Mouse (Mus musculus): ENCODE data around the gene Usp34. TPM values are rescaled to one million over a fixed set of nuclear protein-coding genes. Genes with fewer than 3 reads are reported as not detected.
"Not testable (repeated sequence)": the region's sequence is repeated elsewhere in the genome, so short reads cannot be mapped to it uniquely, and the experiment has no call there.

Usp34 gene
- 10 to 100 TPM; 41.7 to 43.9 TPM for total RNA-seq (2021)
- long read RNA-seq, experiment 1, partial matches to known transcripts, result 9 of 11 reads
- long read RNA-seq, experiment 1, other reads (novel, unspliced or antisense), result 2 of 11 reads
- long read RNA-seq, experiment 2, partial matches to known transcripts, result 10 of 10 reads
- long read RNA-seq, experiment 2, other reads (novel, unspliced or antisense), result 0 of 10 reads

- peak; percentile 78 to 83 for DNase-seq
- intact Hi-C loops (cut with DNase I), result no loop called here
These were observed at the start of gene Usp34 for GRCm38 (mm10) chr11:23306764-23307565. Gene Usp34, plus strand, starts transcription at chr11:23306895.

- intact Hi-C loops (cut with DNase I), result loop anchor here (5.0 kb wide), 3 partner anchors 107 to 627 kb away; partner anchors contain the start of gene Fam161a
- no peak for DNase-seq
These were observed 47.6 kb upstream of the Usp34 start for GRCm38 (mm10) chr11:23259073-23259472.

- intact Hi-C loops (cut with DNase I), result loop anchor here (5.0 kb wide), 3 partner anchors 107 to 627 kb away; partner anchors contain the start of gene Fam161a
- no peak for DNase-seq
These were observed 47.2 kb upstream of the Usp34 start for GRCm38 (mm10) chr11:23259481-23259880.

DNA sequence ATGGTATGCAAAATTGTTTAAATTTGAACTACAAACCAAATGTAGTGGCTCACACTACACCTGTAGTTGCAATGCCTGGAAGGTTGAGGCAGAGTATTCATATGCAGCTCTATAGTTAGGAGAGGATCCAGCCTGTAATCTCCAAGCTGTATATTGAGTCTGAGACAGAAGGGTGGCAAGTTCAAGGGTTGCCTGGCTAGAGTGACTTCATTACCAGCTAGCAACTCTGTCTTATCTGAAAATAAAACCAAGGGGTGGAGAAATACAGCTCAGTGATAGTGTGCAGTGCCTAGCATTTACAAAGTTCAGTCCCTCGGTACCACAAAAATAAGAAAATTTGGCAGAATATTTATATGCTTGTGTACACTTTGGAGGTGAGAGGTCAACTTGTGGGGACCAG is 46.5 kb upstream of the Usp34 start:
- intact Hi-C loops (cut with DNase I), result no loop called here
- no peak for DNase-seq

DNA sequence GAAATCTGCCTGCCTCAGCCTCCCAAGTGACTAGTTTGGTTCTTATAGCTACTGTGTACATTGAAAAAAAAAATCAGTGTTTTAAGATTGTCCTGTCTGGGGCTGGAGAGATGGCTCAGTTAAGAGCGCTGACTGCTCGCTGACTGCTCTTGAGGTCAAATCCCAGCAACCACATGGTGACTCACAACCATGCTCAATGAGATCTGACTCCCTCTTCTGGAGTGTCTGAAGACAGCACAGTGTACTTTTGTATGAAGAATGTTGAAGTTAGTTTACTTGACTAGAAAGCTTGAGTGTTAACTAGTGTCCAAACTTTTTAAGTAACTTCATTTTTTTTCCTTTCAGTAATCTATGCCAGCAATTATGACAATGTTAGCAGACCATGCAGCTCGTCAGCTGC is 45.2 kb upstream of the Usp34 start:
- intact Hi-C loops (cut with DNase I), result no loop called here
- DNase-seq, result no peak

DNA sequence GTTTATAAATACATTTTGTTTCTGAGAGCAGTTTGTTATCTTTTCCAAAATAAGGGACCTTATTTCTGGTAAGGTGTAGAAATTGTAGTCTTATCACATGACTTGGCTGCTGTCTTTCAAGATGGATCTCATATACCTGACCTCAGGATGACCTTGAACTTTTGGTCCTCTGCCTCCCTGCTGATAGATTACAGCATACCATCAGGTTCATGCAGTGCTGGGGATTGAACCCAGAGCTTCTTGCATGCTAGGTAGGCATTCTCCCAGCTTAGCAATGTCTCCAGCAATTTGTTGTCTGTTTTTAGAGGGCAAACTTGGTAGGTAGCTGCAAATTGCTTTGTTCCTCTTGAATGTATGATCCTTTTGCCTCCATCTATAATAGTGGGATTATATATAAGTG is 41.7 kb upstream of the Usp34 start:
- no peak for DNase-seq
- intact Hi-C loops (cut with DNase I), result no loop called here

- DNase-seq, result peak; percentile 8 to 68
- intact Hi-C loops (cut with DNase I), result loop anchor here (1.0 to 5.0 kb wide), 4 partner anchors 123 to 640 kb away; partner anchors contain the start of gene Fam161a
These were observed 34.6 kb upstream of the Usp34 start for GRCm38 (mm10) chr11:23271770-23272724.

GRCm38 (mm10) chr11:23275780-23276179 is 30.9 kb upstream of the Usp34 start:
- DNase-seq, result no peak
- intact Hi-C loops (cut with DNase I), result no loop called here

GRCm38 (mm10) chr11:23284469-23284868 is 22.2 kb upstream of the Usp34 start:
- intact Hi-C loops (cut with DNase I), result no loop called here

GRCm38 (mm10) chr11:23288866-23289265 is 17.8 kb upstream of the Usp34 start:
- DNase-seq; intact Hi-C loops (cut with DNase I): not testable (repeated sequence)

More at GRCm38 (mm10) chr11:23284469-23284868, 22.2 kb upstream of the Usp34 start:
- no peak for DNase-seq

DNA sequence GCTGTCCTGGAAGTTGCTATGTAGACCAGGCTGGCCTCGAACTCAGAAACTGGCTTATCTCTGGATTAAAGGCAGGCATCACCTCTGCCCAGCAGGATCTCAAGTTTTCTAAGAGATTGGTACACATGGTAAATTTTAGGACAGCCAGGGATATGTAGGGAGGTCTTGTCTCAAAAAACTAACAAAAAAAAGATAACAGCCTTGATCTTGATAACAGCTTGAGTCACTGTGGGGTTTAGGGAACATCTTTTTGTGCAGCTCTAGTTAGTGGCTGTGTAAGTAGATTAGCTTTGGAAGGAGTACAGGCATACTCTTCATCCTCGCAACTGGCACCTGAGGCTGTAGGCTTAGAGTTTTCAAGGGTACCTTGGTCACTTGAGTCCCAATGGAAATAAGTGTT is 9.3 kb upstream of the Usp34 start:
- intact Hi-C loops (cut with DNase I), result no loop called here

DNA sequence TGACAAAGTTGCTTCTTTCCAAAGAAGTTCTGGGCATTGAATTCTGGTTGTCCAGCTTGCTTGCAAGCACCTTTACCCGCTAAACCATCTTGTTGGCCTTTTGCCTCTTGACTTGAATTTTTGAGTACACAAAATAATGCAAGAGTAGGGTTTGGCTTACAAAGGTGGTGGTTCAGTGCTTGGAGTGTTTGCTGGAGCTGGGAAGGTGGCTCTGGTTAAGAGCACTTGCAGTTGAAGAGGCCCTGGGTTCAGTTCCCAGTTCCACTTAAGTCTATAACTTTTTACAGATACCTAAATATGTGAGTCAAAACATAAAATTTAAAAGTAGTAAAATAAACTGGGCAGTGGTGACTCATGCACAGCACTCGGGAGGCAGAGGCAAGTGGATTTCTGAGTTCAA is 8.4 kb upstream of the Usp34 start:
- no peak for DNase-seq
- intact Hi-C loops (cut with DNase I), result no loop called here

More for the DNA sequence above, 9.3 kb upstream of the Usp34 start:
- no peak for DNase-seq

- intact Hi-C loops (cut with DNase I), result no loop called here
- DNase-seq, result no peak
These were observed 6.8 kb upstream of the Usp34 start for GRCm38 (mm10) chr11:23299910-23300309.

GRCm38 (mm10) chr11:23303126-23303525 is 3.6 kb upstream of the Usp34 start:
- intact Hi-C loops (cut with DNase I), result no loop called here
- DNase-seq, result no peak

- DNase-seq; intact Hi-C loops (cut with DNase I): not testable (repeated sequence)
These were observed 1.5 kb upstream of the Usp34 start for GRCm38 (mm10) chr11:23305101-23305672.

DNA sequence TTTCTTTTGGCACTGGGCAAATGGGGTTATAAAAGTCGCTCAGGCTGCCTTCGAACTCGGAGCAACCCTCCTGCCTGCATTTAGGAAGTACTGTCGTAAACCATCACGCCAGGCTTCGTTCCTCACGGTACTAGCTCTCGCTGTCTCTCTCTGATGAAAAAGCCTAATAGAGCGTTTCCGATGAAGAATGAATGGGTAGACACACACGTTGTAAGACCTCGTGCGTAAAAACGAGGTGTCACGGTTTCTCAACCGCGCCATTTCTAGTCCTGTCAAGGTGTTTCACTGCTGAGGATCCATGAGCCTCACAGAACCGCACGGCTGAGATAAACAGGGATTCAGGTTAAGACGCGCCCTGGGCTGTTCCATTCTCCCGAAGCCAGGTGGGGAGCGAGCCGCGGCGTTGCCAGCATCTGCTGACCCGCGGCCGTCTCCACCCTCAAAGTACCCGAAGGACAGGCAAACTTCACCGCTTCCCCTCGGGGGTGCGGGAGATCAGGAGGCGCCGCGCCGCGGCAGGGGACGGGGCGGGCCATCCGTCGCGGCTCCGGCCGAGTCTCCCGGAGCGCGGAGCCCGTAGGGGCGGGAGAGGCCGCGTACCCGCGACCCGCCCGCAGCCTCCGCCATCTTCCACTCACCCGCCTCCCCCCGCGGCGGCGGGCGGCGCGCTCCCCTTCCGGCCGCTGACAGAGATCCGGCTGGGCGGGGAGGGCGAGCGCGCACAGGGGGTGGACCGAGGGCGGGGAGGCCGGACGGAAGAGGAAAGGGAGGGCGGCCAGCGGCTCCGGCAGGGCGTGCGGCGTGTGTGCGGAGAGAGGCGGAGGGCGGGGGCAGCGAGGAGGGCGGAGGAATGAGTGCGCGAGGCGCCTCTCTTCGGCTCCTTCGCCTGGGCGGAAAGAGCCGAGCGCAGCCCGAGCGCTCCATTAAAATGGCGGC is 754 bp upstream of the Usp34 start:
- intact Hi-C loops (cut with DNase I), result no loop called here
- DNase-seq, result peak; percentile 96 to 98

DNA sequence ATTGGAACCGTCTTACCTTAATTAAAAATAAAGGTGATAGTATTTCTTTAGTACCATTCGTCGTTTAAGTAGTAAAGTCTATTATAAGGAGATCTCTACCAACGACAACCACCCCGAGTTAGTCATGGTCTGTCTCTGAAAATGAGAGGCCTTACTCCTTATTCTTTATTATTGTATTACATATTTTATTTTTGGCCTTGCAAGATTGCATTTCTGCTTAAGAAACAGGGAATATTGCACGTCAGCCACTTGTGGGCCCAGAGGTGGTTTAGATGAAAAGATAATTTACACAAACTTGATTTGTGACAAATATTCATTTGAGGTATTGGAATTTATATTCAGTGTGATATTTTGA is 848 bp downstream of the Usp34 start:
- intact Hi-C loops (cut with DNase I), result no loop called here
- no peak for DNase-seq

- intact Hi-C loops (cut with DNase I), result no loop called here
- DNase-seq, result no peak
These were observed 6.8 kb downstream of the Usp34 start for GRCm38 (mm10) chr11:23313496-23313895.

DNA sequence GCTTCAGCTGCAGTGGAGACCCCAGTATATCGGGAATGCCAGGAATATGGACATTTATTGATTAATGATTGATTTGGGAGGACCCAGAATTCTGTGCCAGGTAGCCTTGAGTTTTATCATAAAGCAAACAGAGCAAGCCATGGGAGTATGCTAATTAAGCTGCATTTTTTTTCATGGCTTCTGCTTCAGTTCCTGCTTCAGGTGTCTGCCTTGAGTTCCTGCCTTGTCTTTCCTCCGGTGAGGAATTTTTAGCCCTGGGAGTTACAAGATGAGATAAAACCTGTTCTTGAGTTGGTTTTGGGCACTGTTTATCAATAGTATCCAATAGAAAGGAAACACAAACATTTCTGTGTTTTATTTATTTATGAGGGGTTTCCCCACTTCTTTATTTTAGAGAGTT is 22.7 kb downstream of the Usp34 start:
- intact Hi-C loops (cut with DNase I), result no loop called here
- no peak for DNase-seq
